Mouse (Mus musculus) cerebellum, adult 2 months (tissue): ENCODE results near the gene Tcf19.

ENCODE experiments used
- CTCF ChIP-seq: fragments of 200-500 bp; IDR thresholded peaks from 2 replicates; pipeline ENCODE4 v1.5.1; 2011; ENCODE audit warnings: low read depth, mild to moderate bottlenecking, control low read depth, low read length, moderate library complexity, borderline replicate concordance; ENCODE audit not compliant: insufficient read depth
- POLR2A ChIP-seq: fragments of 200-500 bp; IDR thresholded peaks from 2 replicates; pipeline ENCODE4 v1.6.1; 2011; ENCODE audit warnings: low read length, control low read depth, borderline replicate concordance; ENCODE audit not compliant: insufficient read depth

DNA sequence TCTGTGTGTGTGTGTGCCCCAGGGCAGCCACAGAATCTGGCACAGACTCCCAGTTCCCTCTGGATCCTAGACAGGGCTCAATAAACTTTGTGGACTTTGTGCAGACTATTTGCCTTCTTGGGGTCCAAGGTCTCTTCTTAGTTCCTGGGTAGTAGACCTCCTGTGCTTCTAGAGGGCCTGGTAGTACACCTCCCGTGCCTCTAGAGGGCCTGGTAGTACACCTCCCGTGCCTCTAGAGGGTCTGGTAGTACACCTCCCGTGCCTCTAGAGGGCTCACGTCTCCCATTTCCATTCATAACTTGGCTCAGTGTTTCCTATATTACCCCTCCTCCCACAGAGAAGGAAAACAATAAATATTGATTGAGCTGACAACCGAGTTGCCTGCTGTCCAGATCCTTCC lies 40.2 kb upstream of the Tcf19 start:
- TF ChIP-seq CTCF (peak; percentile 68), POLR2A (no peak)
